Mouse (Mus musculus) heart, embryonic 10.5 days (tissue): ENCODE data around the gene Smndc1. TPM values are rescaled to one million over a fixed set of nuclear protein-coding genes. Genes with fewer than 3 reads are reported as not detected.

ENCODE experiments used
- DNase-seq: peaks from one replicate; pipeline ENCODE4 v3.0.0-alpha.2; 2017; ENCODE audit warnings: low spot score
- H3K27ac ChIP-seq: fragments of 300-500 bp; sonication (generic); 2 replicates; pipeline ENCODE4 v1.5.1; 2016; ENCODE audit warnings: mild to moderate bottlenecking
- H3K27me3 ChIP-seq: fragments of 300-500 bp; sonication (generic); 2 replicates; pipeline ENCODE4 v1.6.1; 2016; ENCODE audit warnings: mild to moderate bottlenecking; ENCODE audit not compliant: poor library complexity, insufficient read depth, severe bottlenecking
- H3K36me3 ChIP-seq: fragments of 300-500 bp; sonication (generic); 2 replicates; pipeline ENCODE4 v1.6.1; 2016; ENCODE audit warnings: mild to moderate bottlenecking, moderate library complexity
- H3K4me1 ChIP-seq: fragments of 300-500 bp; sonication (generic); 2 replicates; pipeline ENCODE4 v1.6.1; 2016; ENCODE audit warnings: mild to moderate bottlenecking
- H3K4me3 ChIP-seq: fragments of 300-500 bp; sonication (generic); 2 replicates; pipeline ENCODE4 v1.5.1; 2016; ENCODE audit warnings: mild to moderate bottlenecking, moderate library complexity
- H3K9me3 ChIP-seq: fragments of 300-500 bp; sonication (generic); 2 replicates; pipeline ENCODE4 v1.6.1; 2016; ENCODE audit warnings: mild to moderate bottlenecking, moderate library complexity
- WGBS: fragments of 180-500 bp; shearing (Covaris S2); methylation state at CpG from one replicate; pipeline ENCODE4 v1.1.7; 2016; 5-methylcytosine and 5-hydroxymethylcytosine counted together
- polyA plus RNA-seq: library from polyadenylated mRNA; unstranded; fragments of >200 nt; fragmentation: Nextera tagmentation; extraction: Ambion mirVana; gene quantifications from 2 replicates; pipeline ENCODE4 v1.2.1, GENCODE M21; 2016

Smndc1 gene
- polyA plus RNA-seq, 1 experiment from 2014 or later, result 31.7 TPM

- 20% methylated on average over 19 of the region's 19 CpGs for WGBS
- Histone ChIP-seq H3K4me1 (peaks cover 55% of the 10 kb centered on the region), H3K27me3 (no peaks in the 10 kb centered on the region), H3K27ac (peak overlapping the region; percentile 75), H3K4me3 (peak overlapping the region; percentile 38), H3K9me3 (no peaks in the 10 kb centered on the region), H3K36me3 (no peaks in the 10 kb centered on the region)
- no peak for DNase-seq
Measured at GRCm38 (mm10) chr19:53423341-53423753, 33.0 kb upstream of the Smndc1 start.

DNA sequence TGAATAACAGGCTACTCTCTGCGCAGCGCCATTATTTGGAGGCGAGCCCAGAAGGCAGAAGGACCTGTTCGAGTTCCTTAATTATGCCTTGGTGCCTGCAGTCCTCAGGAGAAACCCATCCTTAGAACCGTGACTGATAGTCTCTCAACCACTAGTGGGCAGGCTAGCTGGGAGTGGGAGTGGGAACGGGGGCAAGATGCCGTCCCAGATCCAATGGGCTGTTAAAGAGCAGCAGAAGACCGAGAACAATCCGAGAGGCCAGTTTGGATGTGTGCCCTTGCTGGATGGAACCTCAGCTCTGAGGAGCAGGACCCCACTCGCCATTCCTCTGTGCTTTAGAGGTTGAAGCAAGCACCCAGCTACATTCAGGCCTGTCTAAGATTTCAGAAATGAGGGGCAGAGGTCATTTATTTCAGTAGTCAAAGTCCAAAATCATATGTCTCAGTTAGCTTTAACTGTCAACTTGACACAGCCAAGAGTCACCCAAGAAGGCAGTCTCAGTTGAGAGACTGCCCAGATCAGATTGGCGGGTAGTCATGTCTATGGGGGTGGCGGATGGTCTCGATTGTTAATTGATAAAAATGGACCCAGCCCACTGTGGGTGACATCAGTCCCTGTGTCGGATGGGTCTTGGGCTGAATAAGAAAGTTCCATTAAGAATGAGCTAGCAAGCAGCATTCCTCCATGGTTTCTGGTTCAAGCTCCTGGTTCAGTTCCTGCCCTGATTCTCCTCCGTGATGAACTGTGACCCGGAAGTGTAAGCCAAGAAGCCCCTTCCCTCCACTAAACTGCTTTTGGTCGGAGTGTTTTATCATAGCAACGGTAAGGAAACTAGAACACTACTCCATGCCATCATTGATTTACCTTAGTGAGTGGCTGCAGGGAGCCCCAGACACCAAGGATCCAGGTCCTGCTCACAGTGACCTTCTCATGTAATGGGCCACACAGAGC is 32.3 kb upstream of the Smndc1 start:
- H3K36me3 ChIP-seq, result no peaks in the 10 kb centered on the region
- H3K27ac ChIP-seq, result peak overlapping the region; percentile 75; the same call in 1 of the 2 replicates
- no peaks in the 10 kb centered on the region for H3K27me3 ChIP-seq
- no peaks in the 10 kb centered on the region for H3K9me3 ChIP-seq
- DNase-seq, result no peak
- peak overlapping the region; percentile 38 for H3K4me3 ChIP-seq
- whole genome bisulfite sequencing, result 62% methylated on average over 18 of the region's 18 CpGs
- peaks cover 49% of the 10 kb centered on the region for H3K4me1 ChIP-seq

- no peaks in the 10 kb centered on the region for H3K27me3 ChIP-seq
- 3% methylated on average over 6 of the region's 6 CpGs for WGBS
- H3K9me3 ChIP-seq, result no peaks in the 10 kb centered on the region
- peak overlapping the region; percentile 59 for H3K4me3 ChIP-seq
- H3K36me3 ChIP-seq, result no peaks in the 10 kb centered on the region
- H3K27ac ChIP-seq, result peak overlapping the region; percentile 91
- H3K4me1 ChIP-seq, result peaks cover 40% of the 10 kb centered on the region
- no peak for DNase-seq
Measured at GRCm38 (mm10) chr19:53421583-53422188, 31.3 kb upstream of the Smndc1 start.

- no peaks in the 10 kb centered on the region for H3K36me3 ChIP-seq
- 2% methylated on average over 19 of the region's 19 CpGs for WGBS
Measured at GRCm38 (mm10) chr19:53420924-53421582, 30.7 kb upstream of the Smndc1 start.

DNA sequence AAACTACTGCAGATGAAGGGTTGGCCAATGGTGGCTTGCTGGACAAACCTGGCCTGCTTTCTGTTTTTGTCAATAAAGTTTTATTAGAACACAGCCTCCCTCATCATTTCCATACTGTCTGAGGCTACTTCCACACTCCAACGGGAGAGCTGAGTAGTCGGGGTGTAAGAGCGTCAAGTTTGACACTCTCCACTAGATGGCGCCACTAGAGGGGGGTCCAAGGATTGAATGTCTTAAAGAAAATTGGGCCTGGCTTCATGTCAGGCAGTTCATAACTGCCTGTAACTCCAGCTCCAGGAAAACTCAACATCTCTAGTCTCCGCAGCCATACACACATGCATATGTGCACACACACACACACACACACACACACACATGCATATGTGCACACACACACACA is 29.5 kb upstream of the Smndc1 start:
- no peak overlapping the region for H3K4me3 ChIP-seq
- DNase-seq, result no peak
- 40% methylated on average over 5 of the region's 5 CpGs for WGBS

More at GRCm38 (mm10) chr19:53420924-53421582, 30.7 kb upstream of the Smndc1 start:
- peak; percentile 93 for DNase-seq
- Histone ChIP-seq H3K4me1 (peaks cover 40% of the 10 kb centered on the region), H3K27me3 (no peaks in the 10 kb centered on the region), H3K9me3 (no peaks in the 10 kb centered on the region), H3K27ac (peak overlapping the region; percentile 91), H3K4me3 (peak overlapping the region; percentile 59)

DNA sequence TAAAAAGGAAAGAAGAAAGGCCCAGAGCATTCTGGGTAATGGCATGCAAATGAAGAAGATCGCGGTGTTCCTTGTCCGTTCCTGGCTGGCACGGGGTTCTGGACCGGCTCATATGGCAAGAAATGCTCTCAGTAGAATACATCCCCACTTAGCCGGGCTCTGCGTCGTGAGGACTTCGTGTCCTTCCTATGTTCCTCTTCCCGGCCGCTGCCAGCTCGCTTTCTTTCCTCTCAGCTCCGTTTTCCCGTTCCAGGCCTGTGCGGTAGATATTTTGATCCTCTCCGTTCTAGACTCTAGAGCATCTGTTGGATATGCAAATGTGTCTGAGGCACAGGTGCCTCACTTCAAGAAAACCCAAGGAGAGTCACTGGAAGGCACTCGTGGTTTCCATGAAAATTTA is 24.8 kb upstream of the Smndc1 start:
- no peaks in the 10 kb centered on the region for H3K27me3 ChIP-seq
- WGBS, result 77% methylated on average over 17 of the region's 17 CpGs
- DNase-seq, result no peak
- H3K4me3 ChIP-seq, result no peak overlapping the region
- peaks cover 42% of the 10 kb centered on the region for H3K4me1 ChIP-seq
- H3K9me3 ChIP-seq, result no peaks in the 10 kb centered on the region
- no peaks in the 10 kb centered on the region for H3K36me3 ChIP-seq
- H3K27ac ChIP-seq, result no peak overlapping the region

More for the DNA sequence above, 29.5 kb upstream of the Smndc1 start:
- H3K27ac ChIP-seq, result no peak overlapping the region
- no peaks in the 10 kb centered on the region for H3K9me3 ChIP-seq
- no peaks in the 10 kb centered on the region for H3K27me3 ChIP-seq
- no peaks in the 10 kb centered on the region for H3K36me3 ChIP-seq
- H3K4me1 ChIP-seq, result peaks cover 36% of the 10 kb centered on the region

GRCm38 (mm10) chr19:53414650-53415049 is 24.3 kb upstream of the Smndc1 start:
- no peaks in the 10 kb centered on the region for H3K27me3 ChIP-seq
- H3K4me3 ChIP-seq, result no peak overlapping the region
- H3K9me3 ChIP-seq, result no peaks in the 10 kb centered on the region
- peak overlapping the region; percentile 62 for H3K27ac ChIP-seq
- 48% methylated on average over 11 of the region's 11 CpGs for WGBS
- no peak for DNase-seq
- no peaks in the 10 kb centered on the region for H3K36me3 ChIP-seq
- H3K4me1 ChIP-seq, result peaks cover 48% of the 10 kb centered on the region

DNA sequence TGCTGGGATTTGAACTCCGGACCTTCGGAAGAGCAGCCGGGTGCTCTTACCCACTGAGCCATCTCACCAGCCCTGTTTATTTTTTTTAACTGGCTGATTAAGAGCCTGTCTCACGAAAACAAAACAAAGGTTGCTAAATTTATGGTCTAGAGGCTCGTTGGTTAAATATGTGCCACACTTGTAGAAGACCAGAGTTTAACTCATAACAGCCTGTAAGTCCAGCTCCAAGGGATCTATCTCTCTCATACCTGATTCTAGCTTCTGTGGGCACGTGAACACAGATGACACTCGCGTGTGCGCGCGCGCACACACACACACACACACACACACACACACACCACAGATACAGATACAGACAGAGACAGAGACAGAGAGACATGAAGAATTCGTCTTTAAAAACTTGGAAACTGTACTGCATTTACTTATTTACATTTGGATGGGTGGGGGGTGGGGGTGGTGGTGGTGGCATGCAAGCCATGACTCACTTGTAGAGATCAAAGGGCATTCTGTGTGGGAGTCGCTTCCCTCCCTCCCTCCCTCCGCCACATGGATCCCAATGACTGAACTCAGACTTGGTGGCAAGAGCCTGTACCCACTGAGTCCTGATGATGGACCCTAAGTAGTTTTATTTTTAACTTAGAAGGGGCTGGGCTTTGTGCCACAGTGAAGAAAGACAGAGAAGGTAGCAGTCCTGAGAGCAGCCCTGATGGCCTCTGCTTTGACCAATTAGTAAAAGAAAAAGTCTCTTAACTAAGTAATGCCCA is 23.4 kb upstream of the Smndc1 start:
- no peaks in the 10 kb centered on the region for H3K36me3 ChIP-seq
- H3K27ac ChIP-seq, result peak overlapping the region; percentile 44; the same call in 1 of the 2 replicates
- H3K9me3 ChIP-seq, result no peaks in the 10 kb centered on the region
- H3K27me3 ChIP-seq, result no peaks in the 10 kb centered on the region
- H3K4me3 ChIP-seq, result no peak overlapping the region
- peaks cover 49% of the 10 kb centered on the region for H3K4me1 ChIP-seq
- DNase-seq, result no peak
- WGBS, result 72% methylated on average over 15 of the region's 15 CpGs

DNA sequence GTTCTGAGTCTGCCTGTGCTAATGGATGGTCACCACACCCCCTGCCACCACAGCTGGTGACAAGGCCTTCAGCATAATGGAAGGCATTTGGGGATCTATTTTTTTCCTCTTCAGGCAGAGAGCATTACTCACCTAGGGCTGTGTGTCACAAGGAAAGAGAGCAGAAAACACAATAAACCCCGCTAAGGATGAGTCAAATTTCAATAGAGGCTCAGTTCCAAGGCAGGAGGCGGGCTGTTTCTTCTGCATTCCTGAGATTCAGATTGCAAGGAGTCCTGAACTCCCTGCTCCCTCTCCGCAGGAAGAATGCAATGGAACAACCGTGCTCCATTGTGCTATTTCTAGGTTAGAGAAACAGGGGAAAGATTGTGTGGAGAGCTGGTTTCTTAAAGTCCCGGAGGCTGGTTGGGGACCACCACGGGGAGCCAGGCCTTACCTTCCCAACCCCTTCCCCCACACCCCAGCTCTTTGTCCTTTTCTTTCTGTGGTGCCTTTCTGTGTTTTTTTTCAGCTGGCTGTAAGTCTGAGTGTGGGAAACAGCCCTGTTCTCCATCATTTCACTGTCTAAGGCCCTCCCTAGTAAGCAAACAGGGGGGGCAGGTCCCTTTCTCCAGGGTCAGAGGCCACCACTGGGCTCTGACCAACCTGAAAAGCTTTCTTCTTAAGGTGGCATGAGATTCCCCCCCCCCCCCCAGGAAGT is 21.9 kb upstream of the Smndc1 start:
- peak; percentile 80 for DNase-seq
- WGBS, result 6% methylated on average over 6 of the region's 6 CpGs

GRCm38 (mm10) chr19:53409663-53410307 is 19.4 kb upstream of the Smndc1 start:
- Histone ChIP-seq H3K9me3 (no peaks in the 10 kb centered on the region), H3K4me3 (no peak overlapping the region), H3K27me3 (no peaks in the 10 kb centered on the region), H3K36me3 (no peaks in the 10 kb centered on the region), H3K4me1 (peaks cover 56% of the 10 kb centered on the region), H3K27ac (peak overlapping the region; percentile 80)
- 49% methylated on average over 17 of the region's 17 CpGs for WGBS
- no peak for DNase-seq

More for the DNA sequence above, 21.9 kb upstream of the Smndc1 start:
- H3K27ac ChIP-seq, result peak overlapping the region; percentile 80
- H3K36me3 ChIP-seq, result no peaks in the 10 kb centered on the region
- H3K4me1 ChIP-seq, result peaks cover 55% of the 10 kb centered on the region
- no peaks in the 10 kb centered on the region for H3K27me3 ChIP-seq
- H3K9me3 ChIP-seq, result no peaks in the 10 kb centered on the region
- no peak overlapping the region for H3K4me3 ChIP-seq

GRCm38 (mm10) chr19:53408398-53408797 is 18.0 kb upstream of the Smndc1 start:
- Histone ChIP-seq H3K27ac (0 out of 2 replicates have a peak overlapping the region, but pooled peaks have one; percentile 23), H3K9me3 (no peaks in the 10 kb centered on the region), H3K36me3 (no peaks in the 10 kb centered on the region), H3K4me3 (no peak overlapping the region), H3K27me3 (no peaks in the 10 kb centered on the region), H3K4me1 (peaks cover 43% of the 10 kb centered on the region)
- 85% methylated on average over 8 of the region's 8 CpGs for WGBS
- no peak for DNase-seq
